Mouse (Mus musculus): ENCODE results near the gene Trpc7.

DNA sequence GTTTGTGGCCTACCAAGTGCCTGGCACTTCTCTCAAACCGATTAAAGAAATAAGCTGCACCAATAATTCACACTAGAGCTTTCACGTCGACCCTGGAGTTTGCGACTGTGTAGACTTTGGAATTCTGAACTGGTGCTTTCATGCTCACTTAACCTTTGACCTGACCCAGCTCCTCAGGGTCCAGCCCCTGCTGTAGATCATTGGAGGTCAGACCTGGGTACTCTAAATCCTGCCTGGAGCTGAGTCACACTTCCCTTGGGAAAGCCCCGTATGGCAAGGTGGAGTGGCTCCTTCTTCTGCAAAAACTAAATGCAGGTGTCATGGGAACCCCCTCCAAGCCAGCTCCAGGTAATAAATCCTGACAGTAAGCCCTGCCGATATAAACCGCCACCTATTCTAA, 5.9 kb downstream of the Trpc7 start:
- TF ChIP-seq CTCF (IDR thresholded peaks at IDR 0.05; ENCODE audit: insufficient read depth, low read length) (no peak), POLR2A (IDR thresholded peaks at IDR 0.05; ENCODE audit: borderline replicate concordance, extremely low read depth, low read depth, low read length) (no peak)

All from lung, adult 2 months (tissue).